In the genomic region with DNA sequence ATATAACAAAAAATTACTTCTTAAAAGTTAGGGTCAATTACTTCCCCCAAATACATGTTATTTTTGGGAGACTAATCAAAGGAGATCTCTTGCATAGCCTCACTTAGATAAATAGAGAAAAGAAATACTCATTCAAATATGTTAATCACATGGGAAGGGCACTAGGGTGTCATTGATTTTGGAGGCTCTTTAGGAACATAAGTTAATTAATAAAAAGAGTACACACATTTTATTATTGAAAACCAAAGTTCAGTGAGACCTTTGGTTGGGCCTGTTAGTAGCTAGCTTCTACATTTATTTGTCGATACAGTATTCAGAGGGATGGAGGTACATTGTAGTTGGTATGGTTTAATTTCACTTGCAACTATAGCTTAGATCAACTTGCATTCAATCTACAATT, we compare ENCODE assay signal across 33 mouse cellular contexts. TPM values are rescaled to one million over a fixed set of nuclear protein-coding genes. Genes with fewer than 3 reads are reported as not detected.
"Had no signal": no experiment of that assay in that cellular context is flagged by ENCODE, and none has a peak within 500 bp of the region (broad histone marks: within the 10 kb centered on the region; RNA-seq: fewer than 3 reads in every experiment).

No protein-coding gene starts in this region.

- H3K4me2 ChIP-seq: limb, embryonic 12.5 days; limb, embryonic 13.5 days; limb, embryonic 15.5 days; liver, embryonic 11.5 days; liver, embryonic 13.5 days; liver, embryonic 15.5 days; lung, embryonic 14.5 days; lung, embryonic 15.5 days; midbrain, embryonic 11.5 days; midbrain, embryonic 12.5 days; midbrain, embryonic 13.5 days; midbrain, embryonic 15.5 days; neural tube, embryonic 12.5 days had no signal

- H3K4me3 ChIP-seq: left cerebral cortex, adult 2 months; limb, embryonic 10.5 days; limb, embryonic 12.5 days; limb, embryonic 13.5 days; limb, embryonic 15.5 days; liver, embryonic 13.5 days; liver, embryonic 15.5 days; lung, embryonic 15.5 days; megakaryocyte, embryonic 14.5 days; midbrain, embryonic 10.5 days; midbrain, embryonic 12.5 days; midbrain, embryonic 13.5 days; midbrain, embryonic 15.5 days; myocyte; neural tube, embryonic 12.5 days had no signal

- H3K27me3 ChIP-seq: limb, embryonic 12.5 days; limb, embryonic 13.5 days; limb, embryonic 15.5 days; liver, embryonic 13.5 days; liver, embryonic 15.5 days; lung, embryonic 15.5 days; megakaryocyte, embryonic 14.5 days; midbrain, embryonic 12.5 days; midbrain, embryonic 13.5 days; midbrain, embryonic 15.5 days; neural tube, embryonic 12.5 days had no signal

- H3K9ac ChIP-seq: limb, embryonic 12.5 days; limb, embryonic 13.5 days; limb, embryonic 15.5 days; liver, embryonic 13.5 days; liver, embryonic 14.5 days; liver, embryonic 15.5 days; liver, postnatal 0 days; lung, embryonic 14.5 days; lung, embryonic 15.5 days; midbrain, embryonic 12.5 days; midbrain, embryonic 13.5 days; midbrain, embryonic 15.5 days; neural tube, embryonic 12.5 days had no signal

- H3K4me1 ChIP-seq: limb, embryonic 10.5 days; limb, embryonic 12.5 days; limb, embryonic 13.5 days; limb, embryonic 15.5 days; liver, embryonic 13.5 days; liver, embryonic 15.5 days; lung, embryonic 15.5 days; megakaryocyte, embryonic 14.5 days; midbrain, embryonic 10.5 days; midbrain, embryonic 12.5 days; midbrain, embryonic 13.5 days; midbrain, embryonic 15.5 days; neural tube, embryonic 12.5 days had no signal

- ATAC-seq: liver, postnatal 0 days; lung, postnatal 0 days; midbrain, embryonic 13.5 days; midbrain, embryonic 15.5 days; midbrain, embryonic 16.5 days had no signal

- H3K36me3 ChIP-seq: limb, embryonic 10.5 days; limb, embryonic 12.5 days; limb, embryonic 13.5 days; limb, embryonic 15.5 days; liver, embryonic 13.5 days; liver, embryonic 15.5 days; lung, embryonic 15.5 days; midbrain, embryonic 10.5 days; midbrain, embryonic 12.5 days; midbrain, embryonic 13.5 days; midbrain, embryonic 15.5 days; neural tube, embryonic 12.5 days had no signal

- H3K9me3 ChIP-seq: limb, embryonic 10.5 days; limb, embryonic 12.5 days; limb, embryonic 13.5 days; limb, embryonic 15.5 days; liver, embryonic 13.5 days; liver, embryonic 15.5 days; lung, embryonic 15.5 days; megakaryocyte, embryonic 14.5 days; midbrain, embryonic 10.5 days; midbrain, embryonic 12.5 days; midbrain, embryonic 13.5 days; midbrain, embryonic 15.5 days; neural tube, embryonic 12.5 days had no signal

- H3K27ac ChIP-seq: left cerebral cortex, adult 2 months; limb, embryonic 10.5 days; limb, embryonic 12.5 days; limb, embryonic 13.5 days; limb, embryonic 15.5 days; liver, embryonic 13.5 days; liver, embryonic 14.5 days; liver, embryonic 15.5 days; lung, embryonic 15.5 days; macrophage; midbrain, embryonic 10.5 days; midbrain, embryonic 12.5 days; midbrain, embryonic 13.5 days; midbrain, embryonic 15.5 days; neural tube, embryonic 12.5 days had no signal

- DNase-seq: left cerebral cortex, postnatal 4 days; liver; liver, embryonic 13.5 days; liver, postnatal 0 days; lung, adult 18-20 months; lung, adult 2 months; lung, embryonic 14.5 days; lung, postnatal 10 days; lung, postnatal 14 days; lung, postnatal 36 days; lung, postnatal 4 days; midbrain, embryonic 14.5 days had no signal

RNA-seq across cellular contexts. Expression of a gene that starts 52.4 kb away (rescaled TPM):
- polyA plus RNA-seq: limb, embryonic 12.5 days; myocyte; neural tube, embryonic 11.5 days had no signal
